Mouse (Mus musculus): Measurements from ENCODE around the gene Cdc42ep1.

Cdc42ep1 gene

DNA sequence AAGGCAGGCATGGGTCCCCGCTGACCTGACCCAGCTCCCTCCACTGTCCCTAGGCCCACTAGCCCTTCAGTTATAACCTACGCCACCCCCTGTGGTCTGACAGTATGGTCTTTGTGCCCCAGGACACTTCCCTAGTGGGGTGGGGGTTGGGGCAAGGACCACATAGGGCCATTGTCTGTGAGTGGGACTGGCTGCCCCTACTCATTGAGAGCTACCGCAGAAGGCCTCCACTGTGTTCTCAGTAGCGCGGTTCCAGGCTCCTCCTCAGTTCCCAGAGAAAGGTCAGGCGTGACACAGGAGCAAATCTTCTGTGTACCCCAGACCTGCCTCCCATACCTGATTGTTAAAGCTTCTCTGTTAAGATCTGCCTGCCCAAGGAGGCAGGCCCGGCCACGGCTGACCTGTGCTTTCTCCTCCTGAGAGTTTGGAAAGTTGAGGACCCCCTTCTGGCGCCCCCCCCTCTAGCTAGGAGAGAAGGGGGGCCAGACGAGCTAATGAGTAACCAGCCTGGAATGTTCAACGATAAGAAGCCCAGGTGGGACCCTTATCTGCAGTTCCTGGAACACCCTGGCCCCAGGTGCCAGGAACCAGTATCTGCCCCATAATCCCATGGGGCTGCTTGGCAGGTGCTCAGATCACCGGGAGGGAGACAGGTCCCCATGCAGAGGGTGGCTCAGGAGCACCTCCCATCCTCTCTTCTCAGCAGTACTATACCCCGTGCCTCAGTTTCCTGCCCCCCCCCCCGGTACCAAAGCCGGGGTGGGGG lies 7.8 kb downstream of the Cdc42ep1 start:
- no peak for DNase-seq

DNA sequence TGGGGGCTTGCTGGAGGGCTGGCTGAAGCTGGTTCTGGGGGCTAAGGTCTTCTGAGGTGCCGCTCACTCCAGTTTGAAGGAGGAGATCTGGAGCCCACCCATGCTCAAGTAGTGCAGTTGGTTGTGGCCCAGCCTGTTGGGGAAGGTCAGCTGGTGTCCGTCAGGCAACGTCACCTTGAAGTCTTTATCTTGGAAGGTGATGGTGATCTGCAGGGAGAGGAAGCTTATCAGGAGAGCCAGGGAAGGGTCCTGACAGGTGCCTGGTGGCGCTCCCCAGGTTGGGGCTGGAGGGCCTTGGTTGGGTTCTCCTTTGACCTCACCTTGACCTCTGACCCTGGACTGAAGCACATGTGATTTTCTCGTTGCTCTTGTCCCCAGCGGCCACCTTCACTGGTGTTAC lies 8.5 kb downstream of the Cdc42ep1 start:
- DNase-seq: no peak

DNA sequence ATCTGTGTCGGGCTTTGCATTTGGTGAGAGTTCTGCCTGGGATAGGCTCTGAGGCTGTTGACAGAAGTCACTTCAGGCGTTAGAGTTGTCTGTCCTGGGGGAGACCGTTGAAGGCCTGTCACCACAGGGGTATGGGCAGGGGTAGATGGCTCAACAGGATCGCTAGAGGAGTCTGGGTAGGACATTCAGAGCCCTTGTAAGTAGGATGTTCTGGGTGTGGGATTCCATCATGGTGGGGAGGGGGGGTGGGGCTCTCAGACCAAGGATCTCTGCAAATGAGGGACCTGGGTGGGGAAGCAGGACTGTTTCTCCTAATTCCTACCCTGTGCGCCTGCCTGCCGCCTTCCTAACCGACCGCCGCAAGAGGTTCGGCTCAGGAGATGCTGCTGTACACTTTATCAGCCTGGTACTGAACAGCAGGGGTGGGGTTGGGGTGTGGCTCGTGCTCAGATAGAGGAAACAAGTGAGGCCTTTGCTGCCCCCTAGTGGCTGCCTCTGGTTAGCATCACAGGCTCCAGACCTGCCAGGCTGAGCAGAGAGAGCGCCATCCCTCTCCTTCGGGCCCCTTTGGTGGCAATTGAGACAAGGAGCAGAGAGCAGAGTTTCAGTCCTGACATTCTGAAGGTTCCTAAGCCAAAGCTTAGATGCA lies 9.2 kb downstream of the Cdc42ep1 start:
- DNase-seq: peak; percentile 94 to 97

DNA sequence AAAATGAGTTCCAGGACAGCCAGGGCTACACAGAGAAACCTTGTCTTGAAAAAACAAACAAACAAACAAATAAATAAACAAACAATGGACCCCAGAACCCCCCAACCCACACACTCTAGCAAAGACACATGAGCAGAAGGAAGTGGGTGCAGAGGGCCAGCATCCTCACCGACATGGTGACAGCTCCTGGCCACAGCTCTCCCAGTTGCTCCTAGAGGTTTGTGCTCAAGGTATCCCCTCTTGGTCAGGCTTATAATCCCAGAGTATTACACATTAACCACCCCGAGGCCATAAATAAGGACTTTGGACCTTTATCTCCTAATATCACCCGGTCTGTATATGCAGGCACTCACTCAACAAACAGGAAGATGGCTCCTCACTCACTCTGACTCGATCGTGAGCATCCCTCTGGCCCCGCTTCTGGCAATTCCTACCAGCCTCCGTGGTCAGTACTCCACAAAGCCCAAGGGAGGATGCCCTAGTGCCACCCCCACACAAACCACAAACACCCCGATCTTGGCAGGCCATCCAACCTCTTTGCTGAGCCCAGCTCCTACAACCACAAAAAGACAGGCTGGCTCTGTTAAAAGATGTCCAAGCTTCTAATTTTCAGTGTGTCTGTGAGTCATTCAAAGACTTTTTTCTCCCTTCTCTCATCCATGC lies 13.0 kb downstream of the Cdc42ep1 start, which contains the start of gene Lgals2:
TSS of gene Lgals2 (minus strand) at position 227 of the 663 bp plus-strand sequence.
- DNase-seq: no peak

DNA sequence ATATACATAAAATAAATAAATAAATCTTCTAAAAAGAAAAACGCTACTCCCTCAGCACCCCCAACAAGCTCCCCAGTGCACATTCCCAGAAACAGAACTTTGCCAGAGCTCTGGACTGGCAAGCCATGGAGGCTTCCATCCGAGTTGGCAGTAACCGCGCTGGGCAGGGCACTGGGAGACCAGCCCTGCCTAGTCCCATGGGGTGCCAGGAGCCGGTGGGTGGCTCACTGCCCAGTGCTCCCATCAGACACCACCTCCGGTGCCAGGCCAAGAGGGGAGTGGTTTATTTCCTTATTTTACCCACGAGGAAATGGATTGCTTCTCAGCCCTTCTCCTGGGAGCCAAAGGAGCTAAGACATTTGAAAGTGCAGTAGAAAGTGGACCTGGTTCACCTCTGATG lies 14.6 kb downstream of the Cdc42ep1 start:
- no peak for DNase-seq

DNA sequence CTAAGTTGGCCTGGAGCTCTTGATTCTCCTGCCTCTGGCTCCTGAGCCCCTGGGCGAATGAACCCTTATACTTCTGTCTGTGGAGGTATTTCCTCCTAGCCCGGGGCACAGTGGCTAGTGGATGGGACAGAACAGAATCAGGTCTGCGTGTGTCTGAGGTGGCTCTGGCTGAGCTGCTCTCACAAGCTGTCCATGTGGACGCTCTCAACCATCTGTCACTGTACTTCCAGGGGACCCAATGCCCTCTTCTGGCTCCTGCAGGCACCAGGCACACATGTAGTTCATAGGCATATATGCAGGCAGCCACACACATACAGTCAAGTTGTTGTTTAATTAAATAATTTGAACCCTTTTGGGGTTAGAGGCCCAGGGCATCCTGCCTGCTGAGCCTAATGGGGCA lies 16.9 kb downstream of the Cdc42ep1 start:
- no peak for DNase-seq

GRCm38 (mm10) chr15:78859714-78860113 lies 17.3 kb downstream of the Cdc42ep1 start:
- peak in 1 of 2 experiments; percentile 62 for DNase-seq

GRCm38 (mm10) chr15:78862280-78862679 lies 19.9 kb downstream of the Cdc42ep1 start:
- DNase-seq: no peak

GRCm38 (mm10) chr15:78863154-78863553 lies 20.7 kb downstream of the Cdc42ep1 start:
- no peak for DNase-seq

GRCm38 (mm10) chr15:78863852-78864253 lies 21.4 kb downstream of the Cdc42ep1 start:
- peak in 1 of 2 experiments; percentile 48 for DNase-seq

DNA sequence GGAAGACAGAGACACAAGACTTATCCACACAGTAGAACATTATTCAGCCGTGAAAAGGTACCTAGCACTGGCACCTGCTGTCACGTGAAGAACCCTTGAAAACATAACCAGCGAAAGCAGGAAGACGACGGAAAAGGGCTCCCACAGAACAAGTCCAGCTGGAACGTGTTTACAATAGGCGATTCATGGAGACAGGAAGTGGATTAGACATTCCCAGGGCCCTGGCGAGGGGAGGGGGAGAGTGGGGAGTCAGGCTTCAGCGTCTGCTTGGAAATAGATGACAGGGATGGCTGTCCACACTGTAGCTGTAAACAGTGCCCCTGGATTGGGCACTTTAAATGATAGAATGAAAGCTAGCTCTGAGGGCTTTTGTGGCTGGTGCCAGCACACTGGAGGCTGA lies 26.0 kb downstream of the Cdc42ep1 start:
- peak; percentile 68 to 72 for DNase-seq

GRCm38 (mm10) chr15:78868826-78869233 lies 26.4 kb downstream of the Cdc42ep1 start:
- no peak for DNase-seq

GRCm38 (mm10) chr15:78869775-78870174 lies 27.4 kb downstream of the Cdc42ep1 start:
- DNase-seq: peak; percentile 57 to 75

GRCm38 (mm10) chr15:78872021-78872608 lies 29.7 kb downstream of the Cdc42ep1 start:
- no peak for DNase-seq

GRCm38 (mm10) chr15:78873803-78874435 lies 31.5 kb downstream of the Cdc42ep1 start:
- no peak for DNase-seq

DNA sequence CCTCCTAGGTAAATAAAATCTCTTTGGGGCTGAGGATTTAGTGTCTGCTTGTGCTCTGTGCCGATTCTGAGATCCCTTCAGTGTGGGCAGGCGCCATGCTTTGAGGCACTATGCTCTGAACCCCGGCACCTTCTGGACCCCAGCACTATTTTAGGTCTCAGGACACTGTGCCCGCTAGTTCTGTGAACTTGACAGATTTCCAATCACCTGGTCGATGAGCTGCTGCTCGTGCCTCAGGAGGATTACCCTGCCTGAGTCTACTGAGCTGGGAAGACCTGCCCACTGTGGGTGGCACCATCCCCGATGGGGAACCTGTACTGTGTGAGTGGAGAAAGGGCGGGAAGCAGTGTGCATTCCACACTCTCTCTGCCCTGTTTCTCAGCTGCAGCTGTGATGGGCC lies 32.6 kb downstream of the Cdc42ep1 start:
- no peak for DNase-seq

DNA sequence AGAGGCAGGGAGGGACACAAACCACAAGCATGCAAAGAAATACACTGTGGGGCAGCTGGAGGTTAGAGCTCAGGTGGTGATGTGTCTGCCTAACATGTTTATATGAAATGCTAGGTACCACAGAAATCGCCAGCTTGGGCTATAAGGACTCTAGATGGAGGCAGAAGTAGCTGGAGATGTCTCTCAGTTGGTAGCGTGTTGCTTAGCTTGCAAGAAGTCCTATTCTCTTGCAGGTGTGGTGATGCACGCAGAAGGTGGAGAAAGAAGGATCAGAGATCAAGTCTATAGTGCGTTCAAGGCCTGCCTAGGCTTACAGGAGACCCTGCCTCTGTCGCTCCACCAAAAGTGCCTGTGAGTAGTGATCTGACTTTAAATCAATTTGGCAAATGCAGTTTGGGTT lies 33.1 kb downstream of the Cdc42ep1 start:
- no peak for DNase-seq

DNA sequence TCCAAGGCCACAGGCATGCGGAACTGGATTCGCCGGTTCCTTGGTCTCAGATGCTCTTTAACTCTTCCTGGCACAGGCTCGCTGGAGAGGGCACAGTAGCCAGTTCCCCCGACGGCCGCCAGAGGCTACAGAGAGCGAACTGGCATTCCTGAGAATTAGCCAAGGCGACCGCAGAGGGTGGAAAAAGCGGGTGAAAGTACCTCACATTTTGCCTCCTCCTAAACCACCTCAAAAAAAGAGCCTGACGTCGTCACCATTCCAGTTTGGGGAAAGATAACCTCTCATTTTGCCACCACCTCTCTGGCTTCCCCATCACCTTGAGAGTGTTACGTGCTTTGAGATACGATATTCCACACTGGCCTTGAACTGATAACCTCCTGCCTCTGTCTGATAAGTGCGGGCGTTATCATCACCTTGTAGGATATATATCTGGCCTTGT lies 33.9 kb downstream of the Cdc42ep1 start:
- DNase-seq: peak; percentile 92 to 93

- DNase-seq: peak; percentile 95 to 97
Observed at GRCm38 (mm10) chr15:78876991-78877809, 34.8 kb downstream of the Cdc42ep1 start, which contains the start of gene Gga1. Gene Gga1, plus strand, starts transcription at chr15:78877190.

DNA sequence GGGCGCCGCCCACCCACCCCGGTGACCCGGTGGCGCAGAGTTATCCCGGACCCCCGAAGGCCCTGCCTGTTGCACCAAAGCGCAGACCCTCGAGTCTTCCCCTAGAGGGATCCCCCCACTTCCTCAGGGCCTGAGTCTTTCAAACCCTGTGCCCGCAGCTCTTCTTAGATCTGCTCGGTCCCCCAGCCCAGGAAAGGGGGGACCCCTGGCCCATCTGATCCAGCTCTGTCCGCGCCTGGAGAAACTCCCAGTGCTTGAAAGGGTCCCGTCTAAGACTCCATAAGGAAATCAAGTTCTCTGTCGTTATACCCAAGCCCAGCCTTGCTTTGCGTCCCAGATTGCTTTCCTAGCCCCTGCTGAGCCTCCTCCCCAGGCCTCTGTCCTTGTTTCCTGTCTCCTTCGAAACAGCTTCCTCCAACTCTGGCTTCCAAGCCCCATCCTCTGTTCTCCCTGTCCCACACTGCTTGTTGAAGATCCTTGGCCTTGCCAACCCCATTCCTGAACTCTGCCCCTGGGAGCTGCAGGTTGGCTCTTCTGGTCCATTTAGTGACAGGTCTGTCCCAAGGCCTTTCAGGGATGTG lies 35.5 kb downstream of the Cdc42ep1 start:
- DNase-seq: peak; percentile 30 to 56

DNA sequence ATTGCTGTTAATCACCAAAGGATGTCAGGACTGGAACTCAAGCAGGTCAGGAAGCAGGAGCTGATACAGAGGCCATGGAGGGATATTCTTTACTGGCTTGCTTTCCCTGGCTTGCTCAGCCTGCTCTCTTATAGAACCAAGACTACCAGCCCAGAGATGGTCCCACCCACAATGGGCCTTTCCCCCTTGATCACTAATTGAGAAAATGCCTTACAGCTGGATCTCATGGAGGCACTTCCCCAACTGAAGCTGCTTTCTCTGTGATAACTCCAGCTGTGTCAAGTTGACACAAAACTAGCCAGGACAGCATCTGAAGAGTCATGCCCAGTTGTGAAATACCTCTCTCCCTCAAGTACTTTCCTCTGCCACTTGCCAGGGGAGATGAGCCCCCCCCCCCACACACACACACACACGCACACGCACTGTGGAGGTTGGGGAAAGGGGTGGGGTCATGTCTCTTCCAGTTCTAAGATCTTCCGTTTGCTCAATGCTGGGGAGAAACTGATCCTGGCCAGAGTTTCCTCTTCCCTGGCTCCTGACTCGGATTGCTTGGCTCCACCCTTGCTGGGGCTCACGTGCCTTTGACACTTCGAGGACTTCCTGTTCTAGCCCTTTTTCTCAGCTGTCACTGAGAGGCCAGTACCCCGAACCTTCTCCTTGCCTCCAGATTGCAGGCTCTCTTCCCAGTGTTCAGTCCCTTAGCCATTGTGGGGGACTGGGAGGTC lies 36.5 kb downstream of the Cdc42ep1 start:
- DNase-seq: peak in 1 of 2 experiments; percentile 39

Data from kidney, postnatal 36 days (tissue).